Mouse (Mus musculus): Measurements from ENCODE around the gene Ppard. TPM values are rescaled to one million over a fixed set of nuclear protein-coding genes. Genes with fewer than 3 reads are reported as not detected.

Ppard gene
- total RNA-seq, 2 experiments from 2014 or later, result 29.2 to 29.5 TPM

- DNase-seq, result no peak
- intact Hi-C loops (cut with DNase I; ENCODE audit: low total_unique reads), result no loop called here
These were observed 45.7 kb downstream of the Ppard start for GRCm38 (mm10) chr17:28278156-28278555.

- no peak for DNase-seq
- intact Hi-C loops (cut with DNase I; ENCODE audit: low total_unique reads), result no loop called here
These were observed 46.7 kb downstream of the Ppard start for GRCm38 (mm10) chr17:28279236-28279635.

GRCm38 (mm10) chr17:28279780-28280422 lies 47.4 kb downstream of the Ppard start:
- intact Hi-C loops (cut with DNase I; ENCODE audit: low total_unique reads), result no loop called here

GRCm38 (mm10) chr17:28280423-28280800 lies 47.9 kb downstream of the Ppard start:
- no peak for DNase-seq
- intact Hi-C loops (cut with DNase I; ENCODE audit: low total_unique reads), result no loop called here

More at GRCm38 (mm10) chr17:28279780-28280422, 47.4 kb downstream of the Ppard start:
- peak; percentile 74 for DNase-seq

- DNase-seq, result no peak
- intact Hi-C loops (cut with DNase I; ENCODE audit: low total_unique reads), result no loop called here
These were observed 48.4 kb downstream of the Ppard start for GRCm38 (mm10) chr17:28280831-28281377.

- DNase-seq, result no peak
- intact Hi-C loops (cut with DNase I; ENCODE audit: low total_unique reads), result no loop called here
These were observed 49.5 kb downstream of the Ppard start for GRCm38 (mm10) chr17:28281866-28282441.

GRCm38 (mm10) chr17:28283199-28283598 lies 50.7 kb downstream of the Ppard start:
- DNase-seq, result no peak
- intact Hi-C loops (cut with DNase I; ENCODE audit: low total_unique reads), result no loop called here

GRCm38 (mm10) chr17:28286133-28286532 lies 53.6 kb downstream of the Ppard start:
- no peak for DNase-seq
- intact Hi-C loops (cut with DNase I; ENCODE audit: low total_unique reads), result no loop called here

GRCm38 (mm10) chr17:28286964-28287363 lies 54.5 kb downstream of the Ppard start:
- no peak for DNase-seq
- intact Hi-C loops (cut with DNase I; ENCODE audit: low total_unique reads), result no loop called here

- no peak for DNase-seq
- intact Hi-C loops (cut with DNase I; ENCODE audit: low total_unique reads), result no loop called here
These were observed 55.1 kb downstream of the Ppard start for GRCm38 (mm10) chr17:28287578-28287977.

GRCm38 (mm10) chr17:28287980-28288379 lies 55.5 kb downstream of the Ppard start:
- DNase-seq, result no peak
- intact Hi-C loops (cut with DNase I; ENCODE audit: low total_unique reads), result no loop called here

GRCm38 (mm10) chr17:28290262-28290661 lies 57.8 kb downstream of the Ppard start:
- DNase-seq, result peak; percentile 60
- intact Hi-C loops (cut with DNase I; ENCODE audit: low total_unique reads), result no loop called here

- intact Hi-C loops (cut with DNase I; ENCODE audit: low total_unique reads), result no loop called here
- no peak for DNase-seq
These were observed 58.2 kb downstream of the Ppard start for GRCm38 (mm10) chr17:28290671-28291070.

- intact Hi-C loops (cut with DNase I; ENCODE audit: low total_unique reads), result no loop called here
- no peak for DNase-seq
These were observed 58.8 kb downstream of the Ppard start for GRCm38 (mm10) chr17:28291346-28291745.

GRCm38 (mm10) chr17:28293716-28294115 lies 61.2 kb downstream of the Ppard start:
- intact Hi-C loops (cut with DNase I; ENCODE audit: low total_unique reads), result no loop called here
- DNase-seq, result peak; percentile 53

GRCm38 (mm10) chr17:28294449-28295333 lies 62.2 kb downstream of the Ppard start:
- no peak for DNase-seq
- intact Hi-C loops (cut with DNase I; ENCODE audit: low total_unique reads), result no loop called here

- intact Hi-C loops (cut with DNase I; ENCODE audit: low total_unique reads), result no loop called here
- no peak for DNase-seq
These were observed 66.4 kb downstream of the Ppard start for GRCm38 (mm10) chr17:28298888-28299287.

GRCm38 (mm10) chr17:28299669-28300320 lies 67.3 kb downstream of the Ppard start:
- intact Hi-C loops (cut with DNase I; ENCODE audit: low total_unique reads), result loop anchor here (5.0 kb wide), 1 partner anchor 32 kb away; no protein-coding TSS in a partner anchor
- DNase-seq, result no peak

- DNase-seq, result no peak
- intact Hi-C loops (cut with DNase I; ENCODE audit: low total_unique reads), result loop anchor here (5.0 kb wide), 1 partner anchor 33 kb away; no protein-coding TSS in a partner anchor
These were observed 67.8 kb downstream of the Ppard start for GRCm38 (mm10) chr17:28300323-28300722.

Measured in gastrocnemius, postnatal 14 days (tissue).